Mouse (Mus musculus) large intestine, adult 2 months (tissue): ENCODE results near the gene Fem1a. TPM values are rescaled to one million over a fixed set of nuclear protein-coding genes. Genes with fewer than 3 reads are reported as not detected.
A peak's percentile ranks its signal among the peaks of the same experiment; 100 is the strongest.

Source experiments
- DNase-seq: peaks from one replicate; pipeline ENCODE4 v3.0.0-alpha.2; 2012; ENCODE audit warnings: low read depth, low spot score
- WGBS: fragments of 180-500 bp; shearing (Covaris S2); methylation state at CpG from one replicate; pipeline ENCODE4 v1.1.7; 2018; 5-methylcytosine and 5-hydroxymethylcytosine counted together
- polyA plus RNA-seq: library from polyadenylated mRNA; depleted of rRNA; stranded (reverse); fragments of >200 nt; gene quantifications from 2 replicates; pipeline ENCODE4 v1.2.3, GENCODE M21; 2012

Fem1a gene
- polyA plus RNA-seq, 1 experiment: 15.2 TPM

DNA sequence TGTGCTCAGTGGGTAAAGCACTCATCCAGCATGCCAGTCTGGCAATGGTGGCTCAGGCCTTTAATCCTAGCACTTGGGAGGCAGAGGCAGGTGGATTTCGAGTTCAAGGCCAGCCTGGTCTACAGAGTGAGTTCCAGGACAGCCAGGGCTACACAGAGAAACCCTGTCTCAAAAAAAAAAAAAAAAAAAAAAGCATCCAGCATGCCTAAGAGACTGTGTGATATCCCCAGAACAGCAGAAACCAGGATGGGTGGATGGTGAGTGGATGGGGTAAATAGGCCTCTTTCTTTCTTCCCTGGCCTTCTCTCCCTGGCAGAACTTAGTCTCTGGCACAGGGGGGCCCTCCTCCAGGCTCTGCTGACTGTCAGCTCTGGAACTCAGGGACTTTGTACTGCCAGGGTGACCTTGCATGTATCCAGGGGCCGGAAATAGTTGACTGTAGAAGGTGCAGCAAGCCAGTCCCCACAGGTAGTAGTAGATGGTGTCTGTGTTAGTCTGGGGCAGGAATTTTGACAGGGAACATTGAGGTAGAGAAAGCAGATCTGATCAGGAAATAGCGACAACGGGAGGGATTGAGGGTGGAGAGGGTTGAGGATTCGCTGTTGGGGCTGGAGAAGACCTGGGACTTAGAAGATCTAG is 19.4 kb downstream of the Fem1a start:
- no peak for DNase-seq
- WGBS: 9% methylated on average over 5 of the region's 5 CpGs

DNA sequence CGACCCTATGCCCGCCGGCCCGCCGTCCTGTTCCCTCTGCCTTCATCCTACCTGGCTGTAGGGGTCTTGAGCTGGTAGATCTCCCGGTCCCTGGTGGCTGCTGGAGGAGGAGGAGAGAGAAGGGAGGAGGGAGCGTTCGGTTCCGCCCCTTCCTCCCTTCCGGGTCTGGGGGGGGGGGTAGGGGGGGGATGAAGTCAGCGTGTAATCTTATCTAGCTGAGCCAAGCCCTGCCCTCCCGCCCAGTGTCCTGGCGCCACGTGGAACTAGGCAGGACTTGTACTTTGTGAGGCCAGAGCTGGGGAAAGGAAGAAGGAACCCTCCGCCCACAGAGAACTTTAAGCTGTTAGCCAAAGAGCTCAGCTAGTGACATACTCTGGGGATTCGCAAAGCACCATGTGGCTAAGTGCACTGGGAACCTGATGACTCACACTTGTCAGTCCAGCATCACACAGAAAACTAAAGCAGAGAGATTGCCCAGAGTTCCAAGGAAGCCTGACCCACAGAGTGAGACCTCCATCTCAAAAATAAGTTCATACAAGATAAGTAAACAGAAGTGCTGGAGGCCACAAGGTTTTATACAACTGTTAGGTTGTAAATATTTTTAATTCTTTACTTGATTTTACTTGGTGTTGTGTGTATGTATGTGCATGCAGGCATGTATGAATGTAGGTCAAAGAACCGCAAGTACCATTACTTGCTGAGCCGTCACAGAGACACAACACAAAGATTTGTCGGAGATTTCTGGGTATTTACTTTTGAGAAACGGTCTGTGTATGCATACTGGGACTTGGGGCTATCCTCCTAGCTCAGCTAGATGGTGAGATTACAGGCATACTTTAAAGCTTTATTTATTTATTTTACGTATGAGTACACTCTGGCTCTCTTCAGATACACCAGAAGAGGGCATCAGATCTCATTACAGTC is 20.3 kb downstream of the Fem1a start, which contains the start of gene Ticam1:
Ticam1 (minus strand) TSS at position 144 of the 924 bp plus-strand sequence.
- DNase-seq: peak; percentile 94
- 1% methylated on average over 20 of the region's 21 CpGs for WGBS

DNA sequence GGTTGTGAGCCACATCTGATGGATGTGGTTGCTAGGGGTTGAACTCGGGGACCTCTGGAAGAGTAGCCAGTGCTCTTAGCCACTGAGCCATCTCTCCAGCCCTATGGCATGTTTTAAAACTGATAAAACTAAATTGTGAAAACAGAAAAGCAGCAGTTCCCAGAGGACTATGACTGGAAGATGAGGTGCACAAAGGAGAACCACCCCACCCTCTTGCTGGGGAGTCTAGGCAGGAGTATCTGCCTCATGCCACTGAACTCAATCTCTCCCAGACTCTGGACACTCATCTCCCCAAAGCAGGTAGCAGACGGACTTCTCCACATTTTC is 20.9 kb downstream of the Fem1a start:
- no peak for DNase-seq
- whole genome bisulfite sequencing: 35% methylated on average over 2 of the region's 2 CpGs

DNA sequence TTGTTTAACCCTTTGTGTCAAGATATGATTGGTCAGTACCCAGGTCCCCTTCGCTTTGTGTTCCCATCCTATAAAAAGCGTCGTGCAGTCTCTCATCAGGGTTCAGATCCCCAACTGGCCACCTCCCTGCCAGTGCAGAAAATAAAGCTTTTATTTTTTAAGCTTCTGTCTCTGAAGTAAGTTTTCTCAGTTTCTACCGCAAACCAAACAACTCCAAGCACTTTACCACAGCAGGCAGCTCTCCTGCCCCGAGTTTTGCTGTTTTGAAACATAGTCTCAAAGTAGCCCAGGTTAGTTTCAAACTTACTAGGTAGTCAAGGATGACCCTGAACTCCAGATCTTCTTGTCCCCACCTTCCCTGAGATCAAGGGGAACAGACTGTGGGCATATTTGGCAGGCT is 21.7 kb downstream of the Fem1a start:
- WGBS: 82% methylated on average over 5 of the region's 5 CpGs
- DNase-seq: no peak

DNA sequence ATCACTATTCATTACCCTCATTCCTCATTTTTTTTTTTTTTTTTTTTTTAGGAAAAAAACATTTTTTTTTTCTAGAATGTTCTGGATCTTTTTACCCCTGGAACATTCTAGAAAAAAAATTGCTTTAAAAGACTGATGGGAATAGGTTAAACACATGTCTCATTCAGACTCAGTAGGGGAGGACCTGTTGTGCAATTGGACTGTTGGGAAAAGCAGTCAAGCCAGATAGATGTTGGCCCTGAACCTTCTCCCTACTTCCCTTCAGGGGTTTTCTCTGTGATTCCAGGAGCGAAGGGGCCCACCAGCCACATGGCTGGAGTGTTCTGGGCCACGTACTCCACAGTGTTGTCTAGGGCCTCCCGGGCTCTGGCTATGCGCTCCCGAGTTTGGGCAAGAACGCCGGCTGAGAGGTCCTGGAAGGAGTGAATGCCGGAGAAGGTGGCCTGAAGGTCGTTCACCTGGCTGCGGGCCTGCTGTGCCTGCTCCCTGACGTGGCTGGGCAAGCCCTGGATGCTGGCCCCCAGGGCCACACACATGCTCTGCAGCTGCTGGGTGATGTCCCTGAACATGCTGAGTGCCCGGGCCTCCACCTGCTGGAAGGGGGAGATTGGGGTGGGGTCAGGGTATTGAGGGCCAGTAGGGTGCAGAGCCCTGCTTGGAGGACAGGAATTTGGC is 23.0 kb downstream of the Fem1a start:
- WGBS: 89% methylated on average over 12 of the region's 12 CpGs
- DNase-seq: no peak

DNA sequence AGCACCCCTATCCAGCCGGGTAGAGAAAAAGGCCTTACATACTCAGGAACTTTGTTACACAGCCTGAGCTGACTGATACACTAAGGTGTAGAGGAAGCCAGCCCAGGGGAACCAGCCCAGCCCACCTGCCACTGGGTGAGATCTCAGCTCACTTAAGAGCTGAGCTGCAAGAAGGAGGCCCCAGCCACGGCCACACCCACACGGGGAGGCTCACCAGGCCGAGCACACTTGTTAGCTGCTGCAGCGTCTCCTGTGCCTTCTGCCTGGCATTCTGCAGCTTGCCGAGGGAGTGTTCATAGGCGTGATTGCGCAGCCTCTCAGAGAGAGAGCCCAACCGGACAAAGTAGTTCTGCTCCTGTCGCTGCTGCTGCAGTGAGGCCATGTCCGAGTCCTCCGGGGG is 24.6 kb downstream of the Fem1a start:
- 81% methylated on average over 12 of the region's 12 CpGs for WGBS
- no peak for DNase-seq

DNA sequence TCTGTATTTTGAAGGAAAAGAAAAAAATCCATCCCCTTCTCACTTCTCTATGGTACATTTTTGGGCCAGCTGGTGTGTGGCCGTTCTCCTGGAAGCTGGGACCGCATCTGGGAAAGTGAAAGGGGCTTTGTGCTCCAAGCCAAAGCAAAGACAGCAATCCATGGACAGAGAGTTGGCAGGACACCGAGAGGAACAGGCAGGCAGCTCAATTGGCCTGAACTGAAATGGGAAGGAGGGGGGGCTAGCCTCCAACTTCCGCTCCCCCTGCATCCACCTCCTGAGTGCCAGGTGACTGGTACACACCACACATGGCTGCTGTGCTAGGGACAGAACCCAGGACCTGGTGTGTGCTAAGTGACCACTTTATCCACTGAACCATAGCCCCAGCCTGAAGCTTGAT is 26.2 kb downstream of the Fem1a start:
- 82% methylated on average over 4 of the region's 4 CpGs for WGBS
- no peak for DNase-seq

DNA sequence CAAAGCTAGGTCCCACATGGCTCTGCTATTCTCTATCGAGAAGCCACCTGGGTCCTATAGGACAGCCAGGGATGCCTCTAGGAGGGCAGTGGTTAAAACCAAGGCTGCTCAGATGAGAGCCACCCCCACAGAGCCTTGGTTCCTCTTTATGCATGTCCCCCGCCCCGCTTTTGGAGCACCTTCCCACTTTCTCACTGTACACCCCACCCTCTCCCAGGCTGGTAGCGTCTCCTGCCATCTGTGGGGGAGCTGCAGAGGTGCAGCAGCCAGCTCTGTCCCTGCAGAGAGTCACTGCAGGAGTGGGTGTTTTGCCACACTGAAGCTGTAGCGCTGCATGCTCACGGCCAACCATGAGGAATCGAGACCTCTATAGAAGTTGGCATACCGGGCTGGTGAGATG is 26.7 kb downstream of the Fem1a start:
- no peak for DNase-seq

DNA sequence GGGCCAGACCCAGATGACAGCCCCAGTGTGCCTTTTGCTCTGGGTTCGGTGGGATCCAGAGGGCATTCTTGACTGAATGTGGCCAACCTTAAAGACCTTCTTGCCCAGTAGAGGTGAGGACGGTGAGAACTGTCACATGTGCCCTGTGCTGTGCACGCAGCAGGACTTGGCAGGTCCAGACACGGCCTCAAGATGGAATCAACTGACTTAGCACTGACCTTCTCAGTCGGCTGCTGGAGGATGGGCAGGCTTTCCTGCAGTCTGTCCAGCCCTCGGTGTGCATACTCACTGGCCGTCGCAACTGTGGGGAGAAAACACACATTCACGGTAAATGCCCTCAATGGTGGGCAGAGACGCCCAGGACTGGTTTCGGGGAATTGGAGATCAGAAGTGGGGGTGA is 29.4 kb downstream of the Fem1a start:
- WGBS: 98% methylated on average over 11 of the region's 11 CpGs
- DNase-seq: no peak

More for the DNA sequence above, 26.7 kb downstream of the Fem1a start:
- WGBS: 92% methylated on average over 8 of the region's 8 CpGs

DNA sequence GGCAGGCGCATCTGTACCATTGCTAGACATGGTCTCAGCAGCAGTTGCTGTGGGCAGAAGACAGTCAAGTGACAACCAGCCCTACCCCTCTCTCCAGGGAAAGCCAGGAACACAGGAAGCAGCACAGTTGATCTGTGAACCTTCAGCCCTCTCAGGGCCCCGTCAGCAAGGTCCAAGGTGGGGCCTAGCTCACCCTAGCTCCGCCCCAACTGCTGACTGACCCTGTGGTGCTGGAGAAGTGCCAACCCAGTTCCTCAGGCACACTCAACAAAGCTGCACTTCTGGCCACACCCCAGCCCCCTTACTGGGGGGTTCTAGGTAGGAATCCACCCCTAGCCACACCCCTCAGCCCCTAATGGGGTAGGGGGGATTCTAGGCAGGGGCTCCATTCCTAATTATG is 31.2 kb downstream of the Fem1a start:
- WGBS: 20% methylated on average over 3 of the region's 3 CpGs
- DNase-seq: no peak

DNA sequence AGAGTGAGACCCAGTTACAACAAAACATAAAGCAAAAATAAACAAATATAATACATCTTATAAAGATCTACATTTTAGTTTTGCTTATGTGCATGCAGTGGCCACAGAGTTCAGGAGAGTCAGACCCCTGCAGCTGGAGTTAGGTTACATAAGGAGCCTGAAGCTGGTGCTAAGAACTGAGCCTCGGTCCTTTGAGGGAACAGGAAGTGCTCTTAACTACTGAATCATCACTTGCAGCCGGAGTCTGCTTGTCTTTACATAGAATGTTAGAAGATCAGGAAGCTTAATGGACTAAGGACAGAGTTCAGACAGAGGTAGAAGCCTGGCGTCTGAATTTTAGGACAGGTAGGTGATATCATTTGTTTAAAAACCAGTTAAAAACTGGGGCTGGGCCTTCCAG is 32.3 kb downstream of the Fem1a start:
- DNase-seq: no peak
- 11% methylated on average over 3 of the region's 3 CpGs for WGBS

DNA sequence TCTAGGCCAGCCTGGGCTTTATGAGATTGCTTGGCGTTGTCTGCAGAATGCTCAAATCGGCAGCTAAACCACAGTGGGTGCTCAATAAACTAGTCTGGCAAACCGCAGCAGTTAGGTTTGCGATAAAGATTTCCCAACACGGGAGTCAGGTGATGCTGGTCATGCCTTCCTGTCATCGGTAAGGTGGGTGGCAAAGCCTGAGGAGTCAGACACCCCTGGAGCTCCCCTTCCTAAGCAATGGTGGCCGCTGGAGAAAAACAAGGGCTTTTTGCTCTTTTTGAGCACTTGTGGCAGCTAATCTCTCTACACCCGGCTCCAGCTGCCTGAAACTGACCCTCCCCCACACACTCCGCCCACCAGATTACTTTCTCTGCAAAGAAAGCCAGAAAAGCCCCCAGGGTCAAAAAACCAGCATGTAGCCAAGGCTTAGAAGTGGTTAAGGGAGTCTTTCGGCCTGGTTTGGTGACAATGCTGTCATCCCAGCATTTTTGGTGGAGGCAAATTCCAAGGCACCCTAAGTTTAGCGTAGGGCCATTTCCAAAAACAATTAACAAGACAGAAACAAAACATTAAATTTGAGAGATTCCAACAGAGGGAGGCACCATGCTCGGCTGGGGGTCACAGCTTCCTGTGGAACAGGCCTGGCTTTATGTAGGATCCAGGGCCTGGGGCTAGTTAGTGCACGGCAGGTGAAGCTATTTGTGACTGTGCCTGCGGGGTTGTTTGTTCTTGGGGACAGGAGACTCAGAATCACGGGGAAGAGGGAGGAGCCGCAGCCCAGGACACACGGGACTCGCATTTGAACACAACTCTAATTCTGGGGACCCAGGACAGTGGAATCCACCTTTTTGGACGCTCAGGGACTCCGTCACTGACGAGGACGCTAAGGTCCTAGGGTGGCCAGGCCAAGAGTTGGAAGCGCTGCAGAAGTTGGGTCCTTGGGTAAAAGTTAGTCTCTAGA is 33.0 kb downstream of the Fem1a start:
- WGBS: 2% methylated on average over 23 of the region's 23 CpGs
- DNase-seq: no peak

DNA sequence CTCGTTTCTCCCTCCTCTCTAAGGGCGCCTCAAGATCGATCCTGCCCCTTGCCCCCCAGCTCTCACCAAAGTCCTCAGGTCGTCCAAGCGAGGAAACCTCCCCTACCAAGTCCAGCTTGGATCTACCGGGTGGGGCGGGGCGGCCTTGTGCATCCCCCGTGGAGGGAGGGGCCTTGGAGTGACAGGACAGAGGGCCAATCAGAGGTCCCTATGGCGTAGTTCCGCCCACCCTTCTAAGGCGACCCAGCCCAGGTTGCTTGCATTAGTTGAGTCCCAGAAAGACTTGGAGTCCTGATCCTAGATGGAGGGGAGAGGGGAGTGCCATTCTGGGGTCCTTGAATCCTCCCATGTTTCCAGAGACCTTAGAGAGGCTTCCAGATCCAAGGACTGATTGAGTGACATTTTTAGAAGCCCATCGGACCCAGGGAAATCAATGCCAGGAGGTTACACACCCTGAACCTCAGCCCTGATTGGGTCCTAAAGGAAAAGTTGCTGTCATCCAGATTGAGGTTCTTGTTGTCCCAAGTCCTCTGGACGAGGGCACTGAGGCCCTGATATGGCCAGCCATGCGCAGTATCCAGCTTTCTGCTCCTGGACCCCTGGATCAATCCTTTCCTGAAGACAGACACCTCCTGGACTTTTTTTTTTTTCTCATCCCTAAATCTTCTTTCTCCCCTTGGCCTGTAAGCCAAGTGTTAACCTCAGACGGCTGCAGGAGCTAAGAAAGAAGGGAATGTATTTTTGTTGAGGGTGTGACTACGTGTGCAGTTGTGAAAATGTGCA is 34.0 kb downstream of the Fem1a start:
- WGBS: 2% methylated on average over 17 of the region's 17 CpGs
- peak; percentile 95 for DNase-seq

DNA sequence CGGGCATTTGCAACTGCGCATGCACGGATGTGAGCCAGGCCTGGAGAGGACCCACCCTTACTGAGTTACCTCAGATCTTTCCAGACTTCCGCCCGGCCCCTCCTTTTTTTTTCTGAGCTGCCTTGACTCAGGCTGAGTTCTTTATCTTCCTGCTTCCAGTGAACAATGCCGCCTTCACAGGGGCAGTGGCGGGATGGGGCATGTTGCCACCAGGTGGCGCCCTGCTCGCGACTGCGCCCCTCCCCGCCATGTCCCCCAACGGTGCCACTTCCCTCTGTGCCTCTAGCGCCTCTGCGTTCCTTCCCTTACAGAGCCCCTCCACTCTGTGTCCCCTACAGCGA is 34.5 kb downstream of the Fem1a start:
- WGBS: 1% methylated on average over 16 of the region's 16 CpGs
- DNase-seq: peak; percentile 88

DNA sequence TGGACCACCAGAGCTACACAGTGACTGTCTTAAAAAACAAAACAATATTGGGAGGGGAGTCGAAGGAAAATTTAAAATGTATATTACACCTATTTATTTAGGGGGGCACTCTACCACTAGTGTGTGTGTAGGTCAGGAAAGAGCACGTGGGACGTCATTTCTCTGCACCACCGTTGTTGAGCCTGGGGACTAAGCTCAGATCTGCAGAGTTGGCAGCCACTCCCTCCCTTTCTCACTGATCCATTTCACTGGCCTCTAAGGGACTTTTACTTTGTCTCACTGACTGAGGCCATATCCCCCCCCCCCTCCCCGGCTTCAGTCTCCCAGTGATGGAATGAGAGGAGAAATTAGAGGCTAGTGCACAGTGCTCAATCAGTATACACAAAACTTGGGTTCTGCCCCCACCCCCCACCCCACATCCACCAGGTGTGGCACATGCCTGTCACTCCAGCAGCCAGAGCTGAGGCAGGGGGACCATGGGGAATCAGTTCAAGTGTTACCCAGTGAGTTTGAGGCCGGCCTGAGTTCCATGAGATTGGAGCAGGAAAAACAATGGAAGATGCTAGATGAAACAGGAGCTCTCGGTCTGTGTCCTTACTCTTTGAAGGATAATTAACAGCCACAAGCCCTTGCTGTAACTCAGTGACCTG is 35.3 kb downstream of the Fem1a start:
- DNase-seq: no peak
- WGBS: 91% methylated on average over 7 of the region's 7 CpGs

DNA sequence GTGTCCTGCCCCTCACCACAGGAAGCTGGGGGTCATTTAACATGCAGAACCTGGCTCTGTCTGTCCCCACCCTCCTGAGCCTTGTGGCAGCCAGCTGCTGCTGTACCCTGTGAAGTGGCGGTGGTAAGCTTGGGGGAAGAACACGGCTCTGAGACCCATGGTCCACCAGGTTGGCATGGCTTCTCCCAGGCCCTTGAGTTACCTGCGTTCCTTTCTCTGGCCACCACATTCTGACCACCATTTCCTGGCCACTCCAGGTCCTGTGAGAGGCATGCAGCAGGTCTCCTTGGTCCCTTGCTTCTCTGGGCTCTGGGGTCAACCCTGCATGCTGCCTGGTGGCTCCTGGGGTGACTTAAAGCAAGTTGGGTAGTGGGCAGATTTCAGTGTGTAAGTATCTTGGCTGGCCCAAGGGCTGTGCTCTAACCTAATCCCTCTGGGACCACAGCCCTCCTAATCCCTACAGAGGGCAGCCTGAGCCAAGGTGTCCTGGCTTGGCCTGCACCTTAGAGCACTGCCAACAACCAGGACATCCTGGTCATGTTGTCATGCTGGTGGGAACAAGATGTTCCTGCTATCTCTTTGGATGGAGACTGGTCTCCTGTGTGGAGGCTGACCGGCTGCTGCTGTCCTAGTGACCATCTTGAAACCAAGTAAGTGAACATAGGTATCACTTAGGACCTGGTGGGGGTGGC is 36.1 kb downstream of the Fem1a start, which contains the start of gene Plin3:
Plin3 (minus strand) TSS at position 343 of the 692 bp plus-strand sequence.
- WGBS: 90% methylated on average over 4 of the region's 4 CpGs
- DNase-seq: no peak

DNA sequence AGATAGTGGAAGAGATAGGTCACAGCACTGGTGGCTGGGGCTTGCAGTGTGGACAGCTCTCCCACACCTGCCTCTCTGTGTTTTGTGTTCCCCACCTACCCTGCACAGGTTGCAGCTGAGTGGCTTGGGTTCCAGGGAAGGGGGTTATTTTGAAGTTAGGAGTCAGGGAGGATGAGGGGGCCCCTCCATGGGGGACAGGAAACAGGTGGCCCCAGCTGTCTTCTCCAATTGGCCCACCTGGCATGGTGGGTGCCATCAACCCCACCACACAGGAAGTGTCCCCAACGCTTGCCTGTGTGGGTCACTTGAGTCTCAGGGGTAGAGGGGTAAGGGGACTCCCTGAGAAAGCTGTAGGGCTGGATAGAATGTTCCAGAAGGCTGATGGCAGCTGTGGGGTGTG is 36.7 kb downstream of the Fem1a start:
- DNase-seq: no peak
- WGBS: 85% methylated on average over 1 of the region's 1 CpGs

DNA sequence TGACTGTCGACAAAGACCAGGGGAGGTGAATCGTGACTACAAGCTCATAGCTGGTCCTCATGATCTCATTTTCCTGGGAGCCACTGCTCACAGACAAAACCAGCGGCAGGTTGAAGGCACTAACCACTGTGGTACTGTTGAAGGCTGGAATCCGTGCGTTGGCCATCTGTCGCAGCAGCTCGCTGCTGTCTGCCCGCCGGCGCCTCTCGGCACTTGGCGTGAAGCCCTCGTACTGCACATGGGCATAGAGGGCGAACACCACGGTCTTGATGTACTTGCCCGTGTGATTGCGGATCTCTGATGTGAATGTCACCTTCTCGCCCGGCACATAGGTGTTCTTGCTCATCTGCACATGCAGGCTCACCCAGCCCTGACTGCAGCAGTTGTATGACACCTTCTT is 37.6 kb downstream of the Fem1a start:
- DNase-seq: no peak
- 94% methylated on average over 19 of the region's 19 CpGs for WGBS
